Mouse (Mus musculus) intestine, embryonic 15.5 days (tissue): ENCODE data around the gene Mien1. TPM values are rescaled to one million over a fixed set of nuclear protein-coding genes. Genes with fewer than 3 reads are reported as not detected.

Source experiments
- ATAC-seq: fragments of 200-750 bp; cut with Nextera tagmentation; 2 replicates; pipeline ENCODE4 v1.8.0; 2017; ENCODE audit warnings: moderate TSS enrichment, moderate library complexity
- H3K27ac ChIP-seq: fragments of 300-500 bp; sonication (generic); 2 replicates; pipeline ENCODE4 v1.5.1; 2015; ENCODE audit warnings: mild to moderate bottlenecking, inconsistent platforms
- H3K27me3 ChIP-seq: fragments of 300-500 bp; sonication (generic); replicated peaks from 2 replicates; pipeline ENCODE4 v1.6.1; 2015; ENCODE audit warnings: inconsistent platforms
- H3K36me3 ChIP-seq: fragments of 300-500 bp; sonication (generic); 2 replicates; pipeline ENCODE4 v1.6.1; 2015; ENCODE audit warnings: inconsistent platforms
- H3K4me1 ChIP-seq: fragments of 300-500 bp; sonication (generic); replicated peaks from 2 replicates; pipeline ENCODE4 v1.6.1; 2015; ENCODE audit warnings: inconsistent platforms
- H3K4me2 ChIP-seq: fragments of 300-500 bp; sonication (generic); replicated peaks from 2 replicates; pipeline ENCODE4 v1.6.1; 2015; ENCODE audit warnings: mild to moderate bottlenecking, inconsistent platforms
- H3K4me3 ChIP-seq: fragments of 300-500 bp; sonication (generic); replicated peaks from 2 replicates; pipeline ENCODE4 v1.5.1; 2015; ENCODE audit warnings: inconsistent platforms
- H3K9ac ChIP-seq: fragments of 300-500 bp; sonication (generic); 2 replicates; pipeline ENCODE4 v1.6.1; 2015; ENCODE audit warnings: inconsistent platforms
- H3K9me3 ChIP-seq: fragments of 300-500 bp; sonication (generic); 2 replicates; pipeline ENCODE4 v1.6.1; 2016; ENCODE audit warnings: inconsistent platforms
- WGBS: fragments of 180-500 bp; shearing (Covaris S2); methylation state at CpG from one replicate; pipeline ENCODE4 v1.1.7; 2015; 5-methylcytosine and 5-hydroxymethylcytosine counted together
- polyA plus RNA-seq: library from polyadenylated mRNA; unstranded; fragments of >200 nt; fragmentation: Nextera tagmentation; extraction: Ambion mirVana; gene quantifications from 2 replicates; pipeline ENCODE4 v1.2.1, GENCODE M21; 2015

The Mien1 gene
- polyA plus RNA-seq, 1 experiment from 2014 or later: 202 TPM

DNA sequence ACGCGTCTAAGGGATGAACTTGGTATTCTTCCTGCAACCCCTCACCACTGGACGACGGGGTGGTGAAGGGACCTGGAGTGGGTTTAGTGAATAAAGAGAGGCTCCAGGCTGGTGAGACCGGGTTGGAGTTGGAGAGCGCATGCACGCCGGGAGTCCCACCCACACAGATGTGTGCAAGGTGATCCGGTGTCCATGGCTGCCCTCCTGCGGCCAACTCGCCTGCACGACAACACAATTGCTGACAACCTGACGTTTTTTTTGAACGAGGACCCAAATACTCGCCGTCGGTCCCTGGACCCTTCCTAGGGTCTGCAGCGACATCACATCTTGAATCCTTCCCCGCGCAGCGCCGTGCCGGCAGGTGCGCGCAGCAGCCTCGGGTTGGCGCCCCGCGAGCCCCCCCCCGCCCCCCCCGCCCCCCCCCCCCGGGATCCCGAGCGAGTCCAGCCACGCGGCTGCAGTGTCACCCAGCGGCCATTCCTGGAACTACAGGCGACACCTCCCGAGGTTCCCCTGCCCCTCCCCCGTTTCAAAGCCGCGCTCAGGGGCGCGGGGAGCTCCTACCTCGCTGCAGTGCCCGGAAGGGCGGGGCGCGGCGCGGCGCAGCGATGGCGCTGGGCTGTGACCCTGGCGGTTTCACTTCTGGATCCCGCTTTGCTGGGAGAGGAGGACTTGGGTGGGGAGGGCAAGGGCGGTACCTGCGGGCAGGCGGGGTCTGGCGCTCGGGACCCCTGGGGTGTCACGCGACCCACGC, 18.8 kb upstream of the Mien1 start:
- H3K27ac ChIP-seq: 0 out of 2 replicates have a peak overlapping the region, but pooled peaks have one; percentile 23

DNA sequence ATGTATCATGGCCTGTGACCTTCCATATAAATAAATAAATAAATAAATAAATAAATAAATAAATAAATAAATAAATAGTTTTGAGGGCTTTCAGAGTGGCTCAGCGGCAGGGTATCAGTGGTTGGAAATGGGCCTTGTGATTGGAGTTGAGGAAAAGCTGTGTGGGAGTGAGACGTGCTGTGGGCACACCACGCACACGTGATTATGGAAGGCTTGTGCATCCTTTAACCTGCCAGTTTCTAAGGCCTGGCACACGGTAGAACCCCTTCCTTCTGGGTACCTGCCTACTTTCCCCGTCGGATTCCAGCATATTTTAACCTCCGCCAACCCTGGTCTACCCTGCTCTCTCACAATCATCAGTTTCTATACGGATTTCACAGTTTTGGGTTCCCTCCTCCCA, 18.2 kb upstream of the Mien1 start:
- Histone ChIP-seq H3K4me2 (peak overlapping the region; percentile 93), H3K36me3 (peaks cover 21% of the 10 kb centered on the region), H3K9ac (peak overlapping the region; percentile 61; the same call in 1 of the 2 replicates), H3K4me1 (peaks cover 6% of the 10 kb centered on the region; the same call in 1 of the 2 replicates), H3K27ac (0 out of 2 replicates have a peak overlapping the region, but pooled peaks have one; percentile 23), H3K27me3 (peaks cover 16% of the 10 kb centered on the region), H3K4me3 (peak overlapping the region; percentile 61), H3K9me3 (no peaks in the 10 kb centered on the region)
- 19% methylated on average over 9 of the region's 9 CpGs for WGBS
- peak; percentile 18; the same call in 1 of the 2 replicates for ATAC-seq

More for the DNA sequence above, 18.8 kb upstream of the Mien1 start:
- peaks cover 21% of the 10 kb centered on the region for H3K36me3 ChIP-seq
- H3K27me3 ChIP-seq: peaks cover 16% of the 10 kb centered on the region
- H3K9me3 ChIP-seq: no peaks in the 10 kb centered on the region
- peak overlapping the region; percentile 93 for H3K4me2 ChIP-seq
- ATAC-seq: peak; percentile 92
- H3K4me3 ChIP-seq: peak overlapping the region; percentile 61
- H3K9ac ChIP-seq: peak overlapping the region; percentile 61
- H3K4me1 ChIP-seq: peaks cover 6% of the 10 kb centered on the region; the same call in 1 of the 2 replicates
- 0% methylated on average over 58 of the region's 64 CpGs for WGBS

DNA sequence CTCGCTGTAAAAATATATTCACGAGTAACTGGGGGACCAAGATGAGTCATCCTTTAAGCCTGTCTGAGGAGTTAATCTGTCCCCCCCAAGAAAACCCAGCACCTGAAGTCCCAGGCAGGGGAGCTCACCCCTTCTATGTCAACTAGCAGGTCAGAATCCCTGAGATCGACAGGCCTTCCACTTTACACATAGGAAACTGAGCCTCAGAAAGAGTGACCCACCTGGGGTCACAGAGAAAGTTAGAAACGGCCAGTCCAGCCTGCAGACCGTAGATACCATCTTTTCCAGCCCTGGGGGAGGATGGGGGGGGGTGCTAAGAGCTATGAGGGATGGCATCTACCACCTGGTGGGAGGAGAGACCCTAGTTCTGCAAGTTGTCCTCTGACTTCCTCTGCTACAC, 17.8 kb upstream of the Mien1 start:
- WGBS: 56% methylated on average over 5 of the region's 5 CpGs
- ATAC-seq: no peak
- Histone ChIP-seq H3K4me3 (no peak overlapping the region), H3K4me1 (peaks cover 6% of the 10 kb centered on the region; the same call in 1 of the 2 replicates), H3K9ac (no peak overlapping the region), H3K9me3 (no peaks in the 10 kb centered on the region), H3K36me3 (peaks cover 21% of the 10 kb centered on the region), H3K4me2 (peak overlapping the region; percentile 93; the same call in 1 of the 2 replicates), H3K27me3 (peaks cover 16% of the 10 kb centered on the region), H3K27ac (0 out of 2 replicates have a peak overlapping the region, but pooled peaks have one; percentile 22)

DNA sequence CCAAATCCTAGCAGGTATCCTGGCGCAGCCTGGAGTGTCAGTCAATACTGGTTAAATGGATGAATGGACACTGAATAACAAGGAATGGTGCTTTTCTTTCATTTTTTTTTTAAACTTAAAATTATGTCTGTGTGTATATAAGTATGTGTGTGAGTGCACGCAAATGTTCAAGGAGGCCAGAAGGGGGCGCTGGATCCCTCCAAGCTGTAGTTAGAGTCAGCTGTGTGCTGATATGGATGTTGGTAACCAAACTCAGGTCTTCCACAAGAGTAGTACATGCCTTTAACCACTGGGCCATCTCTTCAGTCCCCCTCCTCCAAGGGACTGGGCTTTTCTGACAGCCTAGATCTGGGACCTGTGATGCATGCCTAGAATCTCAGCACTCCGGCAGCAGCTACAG, 16.7 kb upstream of the Mien1 start:
- peaks cover 16% of the 10 kb centered on the region for H3K27me3 ChIP-seq
- H3K36me3 ChIP-seq: peaks cover 21% of the 10 kb centered on the region
- no peak overlapping the region for H3K27ac ChIP-seq
- WGBS: 80% methylated on average over 4 of the region's 4 CpGs
- ATAC-seq: no peak
- peaks cover 8% of the 10 kb centered on the region; the same call in 1 of the 2 replicates for H3K4me1 ChIP-seq
- H3K9ac ChIP-seq: no peak overlapping the region
- H3K4me3 ChIP-seq: no peak overlapping the region
- no peak overlapping the region for H3K4me2 ChIP-seq
- H3K9me3 ChIP-seq: no peaks in the 10 kb centered on the region

DNA sequence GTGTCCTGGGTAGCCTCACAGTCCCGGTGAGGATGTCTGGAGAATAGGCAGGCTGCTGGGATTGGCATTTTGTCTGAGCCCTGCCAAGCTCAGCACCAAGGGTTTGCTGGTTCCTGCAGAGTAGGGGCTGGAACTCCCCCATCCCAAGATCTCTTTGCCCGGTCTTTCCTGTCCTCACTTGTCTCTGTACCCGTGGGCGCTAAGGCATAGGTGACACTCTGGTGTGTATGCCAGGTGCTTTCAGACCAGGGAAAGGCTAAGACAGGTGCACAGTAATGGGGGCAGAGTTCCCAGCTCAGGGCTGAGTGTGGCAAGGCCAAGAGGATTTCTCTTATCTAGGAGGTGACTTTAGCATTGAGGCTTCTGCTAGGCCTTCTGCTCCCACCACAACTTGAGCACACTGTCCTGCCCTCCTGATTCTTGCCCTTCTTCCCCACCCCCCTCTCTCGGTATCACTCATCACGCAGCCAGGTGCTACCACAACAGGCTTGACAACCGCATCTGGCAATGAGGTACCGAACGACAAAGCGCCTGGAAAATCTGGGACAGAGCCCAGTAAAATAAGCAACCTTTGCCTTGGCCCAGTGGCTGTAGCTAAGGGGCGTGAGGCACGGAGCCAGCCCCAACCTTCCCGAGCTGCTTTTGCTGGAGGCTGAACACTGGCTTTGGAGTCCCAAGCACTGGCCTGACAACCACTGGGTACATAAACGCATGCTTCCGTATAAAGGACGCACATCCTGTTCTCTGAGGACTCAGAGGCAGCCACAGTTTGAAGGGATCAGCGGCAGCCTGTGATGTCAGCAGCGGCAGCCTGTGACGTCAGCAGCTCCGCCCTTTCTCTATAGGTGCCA, 11.4 kb upstream of the Mien1 start:
- Histone ChIP-seq H3K36me3 (peaks cover 15% of the 10 kb centered on the region), H3K9ac (no peak overlapping the region), H3K4me3 (no peak overlapping the region), H3K4me1 (peaks cover 20% of the 10 kb centered on the region; the same call in 1 of the 2 replicates), H3K9me3 (no peaks in the 10 kb centered on the region), H3K27ac (no peak overlapping the region), H3K4me2 (peak overlapping the region; percentile 50), H3K27me3 (peaks cover 2% of the 10 kb centered on the region; the same call in 1 of the 2 replicates)
- no peak for ATAC-seq
- 72% methylated on average over 20 of the region's 20 CpGs for WGBS

DNA sequence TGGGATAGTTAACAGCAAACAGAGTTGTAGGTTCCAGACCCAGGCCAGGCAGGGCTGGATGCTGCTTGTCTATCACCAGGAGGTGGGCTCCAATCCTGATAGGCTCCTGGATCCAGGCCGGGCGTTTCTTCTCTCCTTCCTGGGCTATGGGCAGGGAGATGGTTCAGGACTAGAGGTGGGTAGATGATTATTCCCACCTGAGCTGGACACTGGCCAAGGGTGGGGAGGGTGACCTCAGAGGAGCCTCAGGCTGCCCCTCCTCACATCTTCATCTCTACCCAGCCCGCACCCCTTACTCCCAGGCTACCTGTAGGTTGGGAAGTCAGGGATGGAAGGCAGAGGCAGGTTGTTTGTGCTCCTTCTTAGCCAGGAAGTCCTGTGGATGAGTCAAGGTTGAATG, 10.6 kb upstream of the Mien1 start:
- H3K9ac ChIP-seq: peak overlapping the region; percentile 21; the same call in 1 of the 2 replicates
- H3K4me2 ChIP-seq: peak overlapping the region; percentile 50
- peak overlapping the region; percentile 46 for H3K4me3 ChIP-seq
- peaks cover 11% of the 10 kb centered on the region for H3K36me3 ChIP-seq
- WGBS: 62% methylated on average over 3 of the region's 3 CpGs
- H3K27ac ChIP-seq: no peak overlapping the region
- peaks cover 2% of the 10 kb centered on the region; the same call in 1 of the 2 replicates for H3K27me3 ChIP-seq
- H3K9me3 ChIP-seq: no peaks in the 10 kb centered on the region
- no peak for ATAC-seq
- H3K4me1 ChIP-seq: peaks cover 21% of the 10 kb centered on the region; the same call in 1 of the 2 replicates

DNA sequence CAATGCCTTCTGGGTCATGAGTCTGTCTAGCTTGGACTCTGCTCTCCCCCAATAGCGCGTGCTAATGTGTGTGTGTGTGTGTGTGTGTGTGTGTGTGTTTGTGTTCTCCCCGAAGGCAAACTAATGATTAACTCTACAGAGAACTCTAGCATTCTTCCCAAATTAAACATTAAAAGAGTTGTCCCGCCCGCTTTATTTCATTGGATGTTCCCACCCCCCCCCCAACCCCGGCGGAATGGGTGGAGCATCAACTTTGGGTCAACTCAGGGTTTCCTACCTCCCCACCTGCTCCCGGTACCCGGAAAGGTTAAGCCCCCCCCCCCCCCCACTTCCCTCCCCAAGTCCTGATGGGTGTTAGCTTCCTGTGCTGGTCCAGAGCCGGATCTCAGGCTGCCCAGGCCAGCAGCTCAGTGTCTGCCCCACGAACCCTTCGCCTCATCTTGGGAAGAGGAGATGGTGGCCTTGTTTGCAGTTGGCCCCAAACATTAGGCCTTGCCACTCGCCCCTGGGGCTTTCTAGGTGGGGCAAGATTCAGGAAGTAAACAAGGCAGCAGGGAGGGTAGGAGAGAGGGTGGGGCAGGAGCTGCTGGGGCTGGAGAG, 9.5 kb upstream of the Mien1 start:
- H3K36me3 ChIP-seq: peaks cover 4% of the 10 kb centered on the region; the same call in 1 of the 2 replicates
- H3K27me3 ChIP-seq: peaks cover 2% of the 10 kb centered on the region; the same call in 1 of the 2 replicates
- H3K9me3 ChIP-seq: no peaks in the 10 kb centered on the region; the same call in 1 of the 2 replicates
- H3K9ac ChIP-seq: peak overlapping the region; percentile 62; the same call in 1 of the 2 replicates
- WGBS: 24% methylated on average over 13 of the region's 13 CpGs
- H3K4me3 ChIP-seq: peak overlapping the region; percentile 46
- H3K4me1 ChIP-seq: peaks cover 21% of the 10 kb centered on the region; the same call in 1 of the 2 replicates
- ATAC-seq: peak; percentile 76
- peak overlapping the region; percentile 51 for H3K4me2 ChIP-seq
- H3K27ac ChIP-seq: peak overlapping the region; percentile 94

DNA sequence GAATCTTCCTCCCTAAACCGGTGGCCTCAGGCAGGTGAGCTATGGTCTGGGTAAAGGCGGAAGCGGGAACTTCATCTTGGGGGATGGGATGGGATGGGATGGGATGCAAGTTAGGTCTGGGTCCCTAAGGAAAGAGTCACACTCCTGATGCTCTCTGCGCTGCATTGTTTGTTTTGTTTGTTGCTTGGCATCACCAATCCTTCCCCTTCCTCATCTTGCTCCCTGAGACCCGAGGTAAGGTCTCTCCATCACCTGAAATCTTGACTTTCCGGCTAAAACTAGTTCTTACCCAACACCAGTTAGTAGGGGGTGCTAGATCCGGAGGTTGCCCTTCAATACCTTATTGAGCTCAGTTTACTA, 8.7 kb upstream of the Mien1 start:
- H3K4me3 ChIP-seq: peak overlapping the region; percentile 46
- no peak for ATAC-seq
- H3K9ac ChIP-seq: peak overlapping the region; percentile 62
- peaks cover 21% of the 10 kb centered on the region; the same call in 1 of the 2 replicates for H3K4me1 ChIP-seq
- no peaks in the 10 kb centered on the region for H3K36me3 ChIP-seq
- H3K4me2 ChIP-seq: peak overlapping the region; percentile 51
- peaks cover 2% of the 10 kb centered on the region; the same call in 1 of the 2 replicates for H3K27me3 ChIP-seq
- WGBS: 13% methylated on average over 7 of the region's 7 CpGs
- peak overlapping the region; percentile 94 for H3K27ac ChIP-seq
- no peaks in the 10 kb centered on the region; the same call in 1 of the 2 replicates for H3K9me3 ChIP-seq

DNA sequence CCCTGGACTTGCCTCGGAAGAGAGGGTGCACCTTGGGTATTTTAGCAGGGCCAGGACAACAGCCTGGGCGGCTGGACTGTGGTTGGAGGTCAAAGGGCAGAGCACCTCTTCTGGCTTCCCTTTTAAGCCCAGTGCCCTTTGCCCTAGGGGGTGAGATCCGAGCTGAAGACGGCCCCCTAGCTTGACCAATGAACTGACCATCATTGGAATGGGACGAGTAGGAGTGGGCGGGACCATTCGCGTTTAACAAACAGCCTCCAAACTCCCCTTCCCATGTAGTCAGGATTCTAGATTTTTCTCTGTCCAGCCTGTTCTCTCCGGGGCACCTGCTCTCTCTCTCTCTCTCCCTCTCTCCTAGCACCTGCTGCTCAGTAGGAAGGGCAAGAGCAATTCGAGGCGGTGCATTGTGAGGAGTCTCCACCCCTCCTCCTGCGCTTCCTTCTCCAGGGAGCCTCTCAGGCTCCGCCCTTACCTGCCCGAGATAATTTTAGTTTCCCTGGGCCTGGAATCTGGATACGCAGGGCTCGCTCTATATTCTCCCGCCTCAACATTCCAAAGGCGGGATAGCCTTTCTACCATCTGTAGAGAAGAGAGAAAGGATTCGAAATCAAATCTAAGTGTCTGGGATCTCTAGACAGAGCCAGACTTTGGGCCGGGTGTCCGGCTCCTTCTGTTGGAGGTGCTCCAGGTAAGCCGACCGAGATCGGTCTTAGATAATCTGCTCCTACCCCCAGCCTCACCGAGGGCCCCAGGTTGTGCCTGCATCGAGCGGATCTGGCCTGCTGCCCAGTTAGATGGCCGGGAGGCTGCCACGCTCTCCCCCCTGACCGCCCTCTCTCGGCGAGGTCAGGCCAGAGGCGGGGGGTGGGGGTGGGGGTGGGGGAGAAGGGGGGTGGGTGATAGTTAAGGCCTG, 8.0 kb upstream of the Mien1 start:
- peaks cover 21% of the 10 kb centered on the region; the same call in 1 of the 2 replicates for H3K4me1 ChIP-seq
- H3K9ac ChIP-seq: peak overlapping the region; percentile 62
- peak overlapping the region; percentile 51 for H3K4me2 ChIP-seq
- H3K27ac ChIP-seq: peak overlapping the region; percentile 94
- H3K4me3 ChIP-seq: peak overlapping the region; percentile 46
- H3K36me3 ChIP-seq: no peaks in the 10 kb centered on the region
- no peaks in the 10 kb centered on the region; the same call in 1 of the 2 replicates for H3K9me3 ChIP-seq
- 1% methylated on average over 33 of the region's 33 CpGs for WGBS
- peak; percentile 90 for ATAC-seq
- peaks cover 2% of the 10 kb centered on the region; the same call in 1 of the 2 replicates for H3K27me3 ChIP-seq

DNA sequence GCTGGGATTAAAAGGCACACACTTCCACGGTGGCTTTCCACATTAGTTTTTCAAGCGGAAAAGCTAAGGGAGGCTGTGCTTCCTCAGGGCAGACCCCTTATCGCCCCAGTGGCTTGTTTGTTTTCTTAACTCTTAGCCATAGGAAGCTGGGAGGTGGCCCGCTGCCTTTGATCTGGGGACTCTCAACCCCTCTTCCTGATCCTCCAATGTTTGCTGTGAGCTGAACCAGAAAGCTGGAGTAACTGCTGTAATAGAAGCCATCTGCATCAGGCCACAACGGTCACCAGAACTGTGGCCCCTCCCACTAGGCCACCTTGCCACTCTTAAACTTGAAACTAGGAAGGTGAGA, 7.4 kb upstream of the Mien1 start, which contains the start of gene Grb7:
Gene Grb7 (plus strand): TSS at position 182 of the 349 bp plus-strand sequence.
- Histone ChIP-seq H3K9ac (peak within 1 kb of the TSS; percentile 62), H3K27me3 (peaks cover 2% of the 10 kb centered on the region; the same call in 1 of the 2 replicates), H3K27ac (peak within 1 kb of the TSS; percentile 94), H3K4me1 (peaks cover 21% of the 10 kb centered on the region; the same call in 1 of the 2 replicates), H3K9me3 (no peaks in the 10 kb centered on the region; the same call in 1 of the 2 replicates), H3K4me2 (peak within 1 kb of the TSS; percentile 51), H3K4me3 (peak within 1 kb of the TSS; percentile 46), H3K36me3 (no peaks in the 10 kb centered on the region)
- WGBS: 12% methylated on average over 5 of the region's 5 CpGs
- ATAC-seq: no peak; the same call in 1 of the 2 replicates
